Mouse (Mus musculus) spleen, adult 2 months (tissue): ENCODE results near the gene Ablim1. TPM values are rescaled to one million over a fixed set of nuclear protein-coding genes. Genes with fewer than 3 reads are reported as not detected.
A peak's percentile ranks its signal among the peaks of the same experiment; 100 is the strongest.

Experiments
- DNase-seq, 2 experiments: peaks; one replicate each; pipeline versions ENCODE4 v3.0.0 to v3.0.0-alpha.2; 2012 to 2021; ENCODE audit warnings: low spot score in 2 of 2, low read depth in 1 of 2
- H3K27ac ChIP-seq: fragments of 200-500 bp; 2 replicates; pipeline ENCODE4 v1.5.1; 2012; ENCODE audit warnings: low read length, inconsistent platforms; ENCODE audit not compliant: insufficient read depth
- H3K27me3 ChIP-seq: fragments of 200-500 bp; 2 replicates; pipeline ENCODE4 v1.6.1; 2012; ENCODE audit warnings: mild to moderate bottlenecking, moderate library complexity, low read length, inconsistent platforms; ENCODE audit not compliant: control insufficient read depth, insufficient read depth
- H3K36me3 ChIP-seq: fragments of 200-500 bp; 2 replicates; pipeline ENCODE4 v1.6.1; 2012; ENCODE audit warnings: mild to moderate bottlenecking, low read length, inconsistent platforms; ENCODE audit not compliant: control insufficient read depth, insufficient read depth
- H3K4me1 ChIP-seq: fragments of 200-500 bp; 2 replicates; pipeline ENCODE4 v1.6.1; 2011; ENCODE audit warnings: inconsistent platforms; ENCODE audit not compliant: control insufficient read depth, insufficient read depth, insufficient read length
- H3K4me3 ChIP-seq: fragments of 200-500 bp; 2 replicates; pipeline ENCODE4 v1.5.1; 2011; ENCODE audit warnings: mild to moderate bottlenecking, inconsistent platforms; ENCODE audit not compliant: insufficient read depth, insufficient read length; ENCODE audit errors: extremely low read depth
- CTCF ChIP-seq: fragments of 200-500 bp; IDR thresholded peaks from 2 replicates; pipeline ENCODE4 v1.5.1; 2011; ENCODE audit warnings: mild to moderate bottlenecking, inconsistent platforms; ENCODE audit not compliant: insufficient read depth, insufficient read length, insufficient replicate concordance; ENCODE audit errors: extremely low read depth
- POLR2A ChIP-seq: fragments of 200-500 bp; IDR thresholded peaks from 2 replicates; pipeline ENCODE4 v1.6.1; 2011; ENCODE audit warnings: low read depth, low read length, inconsistent platforms
- WGBS: fragments of 180-500 bp; shearing (Covaris S2); methylation state at CpG from one replicate; pipeline ENCODE4 v1.1.7; 2018; 5-methylcytosine and 5-hydroxymethylcytosine counted together
- polyA plus RNA-seq: library from polyadenylated mRNA; depleted of rRNA; stranded (reverse); fragments of >200 nt; gene quantifications from 2 replicates; pipeline ENCODE4 v1.2.3, GENCODE M21; 2012

Ablim1 gene
- polyA plus RNA-seq, 1 experiment, result 53.8 TPM

- DNase-seq, result no peak
- TF ChIP-seq POLR2A, result no peak; the same call in 1 of the 2 replicates
- TF ChIP-seq CTCF, result no peak
- Histone ChIP-seq H3K36me3 (peaks cover 22% of the 10 kb centered on the region), H3K4me3 (no peak overlapping the region), H3K27ac (peak overlapping the region; percentile 44; the same call in 1 of the 2 replicates), H3K4me1 (peaks cover 25% of the 10 kb centered on the region), H3K27me3 (no peaks in the 10 kb centered on the region)
- WGBS, result 81% methylated on average over 10 of the region's 10 CpGs
These were observed 231.6 kb downstream of the Ablim1 start for GRCm38 (mm10) chr19:57083183-57083555.

GRCm38 (mm10) chr19:57082454-57083182 lies 232.1 kb downstream of the Ablim1 start:
- 50% methylated on average over 17 of the region's 17 CpGs for WGBS
- no peak for DNase-seq
- TF ChIP-seq CTCF, result no peak
- no peak for TF ChIP-seq POLR2A
- Histone ChIP-seq H3K36me3 (peaks cover 26% of the 10 kb centered on the region), H3K4me1 (peaks cover 25% of the 10 kb centered on the region), H3K27me3 (no peaks in the 10 kb centered on the region), H3K4me3 (no peak overlapping the region), H3K27ac (peak overlapping the region; percentile 44; the same call in 1 of the 2 replicates)

GRCm38 (mm10) chr19:57081536-57081935 lies 233.2 kb downstream of the Ablim1 start:
- H3K4me1 ChIP-seq, result peaks cover 25% of the 10 kb centered on the region
- no peak for TF ChIP-seq CTCF
- no peak for TF ChIP-seq POLR2A
- 81% methylated on average over 4 of the region's 4 CpGs for WGBS
- no peak overlapping the region; the same call in 1 of the 2 replicates for H3K27ac ChIP-seq
- no peaks in the 10 kb centered on the region for H3K27me3 ChIP-seq
- DNase-seq, result no peak
- H3K36me3 ChIP-seq, result peaks cover 30% of the 10 kb centered on the region
- no peak overlapping the region for H3K4me3 ChIP-seq

- 0 out of 2 replicates have a peak overlapping the region, but pooled peaks have one; percentile 30 for H3K27ac ChIP-seq
- H3K27me3 ChIP-seq, result no peaks in the 10 kb centered on the region
- DNase-seq, result no peak
- peaks cover 23% of the 10 kb centered on the region for H3K4me1 ChIP-seq
- 51% methylated on average over 3 of the region's 3 CpGs for WGBS
- H3K36me3 ChIP-seq, result peaks cover 33% of the 10 kb centered on the region
- TF ChIP-seq POLR2A (no peak), CTCF (no peak)
- no peak overlapping the region for H3K4me3 ChIP-seq
These were observed 235.1 kb downstream of the Ablim1 start for GRCm38 (mm10) chr19:57079606-57079981.

GRCm38 (mm10) chr19:57078867-57079605 lies 235.7 kb downstream of the Ablim1 start:
- H3K4me3 ChIP-seq, result no peak overlapping the region
- H3K27me3 ChIP-seq, result no peaks in the 10 kb centered on the region
- peaks cover 33% of the 10 kb centered on the region for H3K36me3 ChIP-seq
- H3K4me1 ChIP-seq, result peaks cover 21% of the 10 kb centered on the region
- DNase-seq, result no peak
- no peak overlapping the region for H3K27ac ChIP-seq
- WGBS, result 77% methylated on average over 10 of the region's 10 CpGs
- no peak for TF ChIP-seq CTCF
- no peak for TF ChIP-seq POLR2A

GRCm38 (mm10) chr19:57077826-57078699 lies 236.7 kb downstream of the Ablim1 start:
- TF ChIP-seq POLR2A, result no peak
- TF ChIP-seq CTCF, result no peak
- H3K36me3 ChIP-seq, result peaks cover 29% of the 10 kb centered on the region
- 86% methylated on average over 13 of the region's 13 CpGs for WGBS

More at GRCm38 (mm10) chr19:57077826-57078699, 236.7 kb downstream of the Ablim1 start:
- Histone ChIP-seq H3K27me3 (no peaks in the 10 kb centered on the region), H3K27ac (no peak overlapping the region), H3K4me1 (peaks cover 17% of the 10 kb centered on the region), H3K4me3 (no peak overlapping the region)
- DNase-seq, result no peak
